Mouse (Mus musculus) midbrain, embryonic 11.5 days (tissue): ENCODE results near the gene Map3k3. TPM values are rescaled to one million over a fixed set of nuclear protein-coding genes. Genes with fewer than 3 reads are reported as not detected.
"Not testable (repeated sequence)": the region's sequence is repeated elsewhere in the genome, so short reads cannot be mapped to it uniquely, and the experiment has no call there.

Experiments used
- ATAC-seq: fragments of 200-750 bp; cut with Nextera tagmentation; 2 replicates; pipeline ENCODE4 v1.8.0; 2017; ENCODE audit warnings: moderate TSS enrichment, moderate library complexity; ENCODE audit not compliant: low FRiP score
- DNase-seq: peaks from one replicate; pipeline ENCODE4 v3.0.0; 2015; ENCODE audit warnings: low spot score; ENCODE audit errors: missing footprints
- H3K27ac ChIP-seq: fragments of 300-500 bp; sonication (generic); 2 replicates; pipeline ENCODE4 v1.5.1; 2014; ENCODE audit warnings: low read depth, low read length
- H3K27me3 ChIP-seq: fragments of 300-500 bp; sonication (generic); 2 replicates; pipeline ENCODE4 v1.6.1; 2014; ENCODE audit warnings: mild to moderate bottlenecking, low read length, moderate library complexity, mixed read lengths; ENCODE audit not compliant: control insufficient read depth, insufficient read depth
- H3K36me3 ChIP-seq: fragments of 300-500 bp; sonication (generic); 2 replicates; pipeline ENCODE4 v1.6.1; 2014; ENCODE audit warnings: mild to moderate bottlenecking, low read length, moderate library complexity, mixed read lengths; ENCODE audit not compliant: control insufficient read depth, insufficient read depth
- H3K4me1 ChIP-seq: fragments of 300-500 bp; sonication (generic); 2 replicates; pipeline ENCODE4 v1.6.1; 2014; ENCODE audit warnings: low read length; ENCODE audit not compliant: control insufficient read depth, insufficient read depth
- H3K4me2 ChIP-seq: fragments of 300-500 bp; sonication (generic); 2 replicates; pipeline ENCODE4 v1.6.1; 2014; ENCODE audit warnings: mild to moderate bottlenecking, moderate library complexity
- H3K4me3 ChIP-seq: fragments of 300-500 bp; sonication (generic); 2 replicates; pipeline ENCODE4 v1.5.1; 2014; ENCODE audit warnings: low read depth, low read length
- H3K9ac ChIP-seq: fragments of 300-500 bp; sonication (generic); 2 replicates; pipeline ENCODE4 v1.6.1; 2014; ENCODE audit warnings: low read length
- H3K9me3 ChIP-seq: fragments of 300-500 bp; sonication (generic); 2 replicates; pipeline ENCODE4 v1.6.1; 2016; ENCODE audit warnings: low read length; ENCODE audit not compliant: control insufficient read depth
- WGBS: fragments of 180-500 bp; shearing (Covaris S2); extraction: QIAGEN DNeasy Blood & Tissue Kit; methylation state at CpG from one replicate; pipeline ENCODE4 v1.1.7; 2014; 5-methylcytosine and 5-hydroxymethylcytosine counted together
- polyA plus RNA-seq: library from polyadenylated mRNA; unstranded; fragments of >200 nt; fragmentation: Nextera tagmentation; extraction: Ambion mirVana; gene quantifications from 2 replicates; pipeline ENCODE4 v1.2.1, GENCODE M21; 2014

The Map3k3 gene
- polyA plus RNA-seq, 1 experiment from 2014 or later: 16.8 TPM

DNA sequence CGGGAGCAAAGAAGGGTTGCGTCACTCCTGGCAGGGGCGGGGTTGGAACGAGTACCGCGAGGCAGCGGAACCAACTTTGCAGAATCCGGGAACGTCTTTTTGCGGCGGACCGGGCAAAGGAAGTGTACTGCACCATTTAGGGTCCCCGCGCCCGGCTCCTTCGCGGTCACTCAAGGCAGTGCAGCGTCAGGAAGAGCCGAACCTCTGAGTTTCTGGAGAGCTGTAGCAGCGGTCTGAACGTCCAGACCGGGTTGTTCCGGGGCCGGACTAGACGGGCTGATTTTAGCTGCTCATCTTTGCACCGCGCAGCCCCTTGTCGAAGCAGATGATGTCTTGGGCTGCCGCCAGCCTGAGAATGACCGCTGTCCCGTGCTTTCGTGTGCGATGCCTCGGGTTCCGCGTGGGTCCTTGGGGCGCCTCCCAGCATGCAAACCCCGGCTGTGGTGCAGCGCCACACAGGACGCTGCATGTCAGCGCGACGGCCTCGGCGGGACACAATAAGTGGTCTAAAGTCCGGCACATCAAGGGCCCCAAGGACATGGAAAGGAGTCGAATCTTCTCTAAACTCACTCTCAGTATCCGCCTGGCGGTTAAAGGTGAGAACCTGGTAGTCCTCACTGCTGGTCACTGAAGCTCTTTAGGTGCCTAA, 18.4 kb upstream of the Map3k3 start, which contains the start of gene Taco1:
TSS of gene Taco1 (plus strand) at position 139 of the 649 bp plus-strand sequence.
- peak within 1 kb of the TSS; percentile 88 for H3K4me2 ChIP-seq
- under 1% methylated on average over 49 of the region's 49 CpGs for WGBS
- peak; percentile 98 for DNase-seq
- H3K9ac ChIP-seq: peak within 1 kb of the TSS; percentile 73
- H3K4me1 ChIP-seq: peaks cover 5% of the 10 kb centered on the region; the same call in 1 of the 2 replicates
- peak within 1 kb of the TSS; percentile 80 for H3K4me3 ChIP-seq
- peak within 1 kb of the TSS; percentile 41; the same call in 1 of the 2 replicates for H3K27ac ChIP-seq
- H3K9me3 ChIP-seq: no peaks in the 10 kb centered on the region
- H3K27me3 ChIP-seq: no peaks in the 10 kb centered on the region
- no peaks in the 10 kb centered on the region for H3K36me3 ChIP-seq
- ATAC-seq: peak; percentile 97

DNA sequence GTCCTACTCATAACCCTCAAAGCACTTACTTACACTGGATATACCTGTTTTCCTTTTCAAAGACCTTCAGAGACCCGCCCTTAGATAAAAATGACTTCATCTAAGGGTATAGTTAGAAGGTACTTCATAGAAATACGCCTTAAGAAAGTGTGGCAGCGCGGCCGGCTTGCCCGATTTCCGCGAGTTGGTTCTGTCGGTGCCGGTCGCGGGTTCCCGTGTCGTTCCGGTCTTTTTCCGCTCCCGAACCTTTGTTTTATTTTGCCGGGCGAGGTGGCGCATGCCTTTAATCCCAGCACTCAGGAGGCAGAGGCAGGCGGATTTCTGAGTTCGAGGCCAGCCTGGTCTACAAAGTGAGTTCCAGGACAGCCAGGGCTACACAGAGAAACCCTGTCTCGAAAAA, 17.8 kb upstream of the Map3k3 start:
- Histone ChIP-seq H3K9ac (peak overlapping the region; percentile 73), H3K4me2 (peak overlapping the region; percentile 88), H3K4me3 (peak overlapping the region; percentile 80)
- H3K9me3 ChIP-seq, H3K4me1 ChIP-seq, H3K36me3 ChIP-seq, H3K27ac ChIP-seq, ATAC-seq, H3K27me3 ChIP-seq: not testable (repeated sequence)
- DNase-seq: peak; percentile 96
- WGBS: 21% methylated on average over 23 of the region's 23 CpGs

DNA sequence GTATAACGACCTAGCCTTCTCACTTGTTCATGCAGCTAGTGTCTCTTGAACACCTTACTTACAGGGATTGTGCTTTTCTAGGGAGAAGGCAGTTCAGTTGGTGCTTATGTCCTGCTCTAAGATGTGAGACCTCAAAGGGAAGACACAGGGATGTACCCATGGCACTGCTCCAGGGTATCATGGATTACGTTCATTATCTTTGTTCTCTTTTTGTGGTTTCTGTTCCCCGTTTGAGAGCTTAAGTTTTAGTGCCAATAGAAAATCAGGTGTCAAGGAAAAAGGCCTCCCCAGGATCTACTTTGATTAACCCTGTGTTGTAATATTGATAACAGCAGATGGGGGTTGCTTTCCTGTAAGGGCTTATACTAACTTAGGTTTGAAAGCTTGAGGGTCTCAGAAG, 10.6 kb upstream of the Map3k3 start:
- no peak overlapping the region for H3K4me2 ChIP-seq
- H3K9me3 ChIP-seq: no peaks in the 10 kb centered on the region
- no peaks in the 10 kb centered on the region for H3K27me3 ChIP-seq
- no peak overlapping the region for H3K27ac ChIP-seq
- ATAC-seq: no peak
- no peaks in the 10 kb centered on the region for H3K4me1 ChIP-seq
- no peaks in the 10 kb centered on the region for H3K36me3 ChIP-seq
- WGBS: 91% methylated on average over 3 of the region's 3 CpGs
- no peak overlapping the region for H3K4me3 ChIP-seq
- H3K9ac ChIP-seq: no peak overlapping the region
- no peak for DNase-seq

DNA sequence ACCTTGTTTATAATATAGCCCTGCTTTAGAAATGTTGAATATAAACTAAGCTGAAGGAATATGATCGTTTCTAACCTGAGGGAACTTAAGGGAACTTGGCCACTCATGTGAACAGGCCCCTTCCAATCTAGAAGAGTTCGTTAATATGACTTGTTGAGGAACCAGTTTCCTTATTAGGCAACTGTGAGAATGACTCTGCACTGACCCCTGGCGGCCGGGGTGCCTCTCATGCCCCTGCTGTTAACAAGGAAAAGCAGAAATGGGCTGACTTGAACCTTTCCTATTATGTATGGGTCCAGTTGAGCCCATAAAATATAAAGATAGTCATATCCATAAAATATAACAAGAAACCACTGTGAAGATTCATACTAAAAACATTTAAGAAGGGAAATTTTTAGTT, 8.1 kb upstream of the Map3k3 start:
- ATAC-seq (no peak), DNase-seq (peak; percentile 94)
- Histone ChIP-seq H3K27ac (no peak overlapping the region), H3K27me3 (no peaks in the 10 kb centered on the region), H3K36me3 (no peaks in the 10 kb centered on the region), H3K9me3 (no peaks in the 10 kb centered on the region), H3K4me3 (no peak overlapping the region), H3K4me2 (no peak overlapping the region), H3K4me1 (no peaks in the 10 kb centered on the region), H3K9ac (no peak overlapping the region)
- 8% methylated on average over 4 of the region's 4 CpGs for WGBS

DNA sequence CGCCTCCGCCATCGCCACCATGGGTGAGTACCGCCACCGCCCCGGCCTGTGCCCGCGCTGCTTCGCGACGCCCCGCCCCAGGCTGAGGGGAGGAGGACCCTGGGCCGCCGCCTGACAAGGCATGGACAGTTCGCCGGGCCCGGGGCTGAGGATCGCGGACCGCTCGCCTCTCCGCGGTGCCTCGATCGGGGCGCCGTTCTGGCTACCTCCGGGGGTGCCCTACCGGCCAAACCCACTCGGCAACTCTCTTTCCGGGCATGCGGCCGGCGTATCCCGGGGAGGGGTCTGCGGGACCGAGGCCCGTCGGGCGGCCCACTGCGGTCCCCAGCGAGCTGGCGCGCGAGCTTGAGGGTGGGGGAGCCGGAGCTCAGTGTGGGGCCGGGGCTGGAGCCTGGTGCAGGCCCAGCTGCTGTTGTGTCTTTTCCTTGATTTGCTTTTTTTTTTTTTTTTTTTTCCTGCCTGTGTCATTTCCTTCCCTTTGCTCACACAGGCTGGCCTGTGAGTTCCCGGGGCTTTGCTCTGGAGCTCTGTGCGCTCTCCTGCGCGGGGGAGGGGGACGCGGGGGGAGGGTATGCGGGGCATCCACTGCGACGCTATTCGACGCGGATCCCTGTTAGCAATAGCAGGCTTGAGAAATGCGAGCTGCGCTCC, 623 bp downstream of the Map3k3 start:
- Histone ChIP-seq H3K9ac (peak overlapping the region; percentile 89), H3K4me3 (peak overlapping the region; percentile 67), H3K4me1 (peaks cover 4% of the 10 kb centered on the region), H3K4me2 (peak overlapping the region; percentile 54), H3K27me3 (no peaks in the 10 kb centered on the region), H3K36me3 (no peaks in the 10 kb centered on the region), H3K9me3 (no peaks in the 10 kb centered on the region), H3K27ac (peak overlapping the region; percentile 95)
- under 1% methylated on average over 61 of the region's 61 CpGs for WGBS
- ATAC-seq (peak; percentile 67), DNase-seq (peak; percentile 96)

DNA sequence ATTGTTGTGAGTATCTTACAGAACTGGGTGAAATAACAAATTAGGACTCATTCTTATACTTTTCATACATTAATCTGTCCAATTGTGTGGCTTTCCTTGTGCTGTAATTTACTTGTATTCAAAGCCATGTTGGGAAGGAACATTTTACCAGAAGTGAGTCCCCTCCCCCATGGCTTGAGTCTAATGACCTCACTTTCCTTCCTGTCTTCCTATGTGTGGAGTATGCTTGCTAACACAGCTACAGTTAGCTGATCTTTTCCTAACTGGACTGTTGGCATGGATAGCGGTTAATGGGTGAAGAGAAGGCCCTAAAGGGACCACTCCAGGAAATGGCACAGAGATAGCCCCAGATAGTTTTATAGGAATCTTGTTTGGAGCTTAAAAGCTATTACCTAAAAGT, 13.8 kb downstream of the Map3k3 start:
- WGBS: 98% methylated on average over 1 of the region's 1 CpGs
- ATAC-seq: no peak
- DNase-seq: no peak

DNA sequence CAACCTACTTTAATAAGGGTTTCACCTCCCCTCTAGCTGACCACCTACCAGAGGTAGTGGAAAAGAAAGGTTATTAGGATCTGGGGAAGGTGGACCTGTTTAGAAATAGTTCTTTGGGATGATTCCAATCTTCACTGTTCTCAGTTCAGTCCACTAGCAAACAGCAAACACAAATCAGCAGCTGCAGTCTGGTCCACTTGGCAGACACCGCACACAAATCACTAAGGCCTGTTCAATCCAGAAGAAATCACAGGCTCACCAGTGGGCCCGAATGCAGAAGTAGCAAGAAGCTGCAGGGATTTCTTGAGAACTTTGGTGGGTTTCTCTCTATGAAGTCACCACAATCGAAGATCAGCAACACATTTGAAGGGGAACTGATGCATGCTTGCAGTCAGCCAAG, 18.5 kb downstream of the Map3k3 start:
- H3K36me3 ChIP-seq: no peaks in the 10 kb centered on the region; the same call in 1 of the 2 replicates
- no peak for DNase-seq
- no peak overlapping the region for H3K27ac ChIP-seq
- no peak overlapping the region for H3K4me2 ChIP-seq
- 91% methylated on average over 3 of the region's 3 CpGs for WGBS
- no peak overlapping the region for H3K9ac ChIP-seq
- no peaks in the 10 kb centered on the region for H3K27me3 ChIP-seq
- no peaks in the 10 kb centered on the region for H3K4me1 ChIP-seq
- no peak for ATAC-seq
- no peak overlapping the region for H3K4me3 ChIP-seq
- H3K9me3 ChIP-seq: no peaks in the 10 kb centered on the region

More for the DNA sequence above, 13.8 kb downstream of the Map3k3 start:
- no peak overlapping the region for H3K9ac ChIP-seq
- H3K4me2 ChIP-seq: no peak overlapping the region
- H3K4me1 ChIP-seq: no peaks in the 10 kb centered on the region
- H3K36me3 ChIP-seq: no peaks in the 10 kb centered on the region
- no peak overlapping the region for H3K27ac ChIP-seq
- H3K9me3 ChIP-seq: no peaks in the 10 kb centered on the region
- H3K4me3 ChIP-seq: no peak overlapping the region
- no peaks in the 10 kb centered on the region for H3K27me3 ChIP-seq

DNA sequence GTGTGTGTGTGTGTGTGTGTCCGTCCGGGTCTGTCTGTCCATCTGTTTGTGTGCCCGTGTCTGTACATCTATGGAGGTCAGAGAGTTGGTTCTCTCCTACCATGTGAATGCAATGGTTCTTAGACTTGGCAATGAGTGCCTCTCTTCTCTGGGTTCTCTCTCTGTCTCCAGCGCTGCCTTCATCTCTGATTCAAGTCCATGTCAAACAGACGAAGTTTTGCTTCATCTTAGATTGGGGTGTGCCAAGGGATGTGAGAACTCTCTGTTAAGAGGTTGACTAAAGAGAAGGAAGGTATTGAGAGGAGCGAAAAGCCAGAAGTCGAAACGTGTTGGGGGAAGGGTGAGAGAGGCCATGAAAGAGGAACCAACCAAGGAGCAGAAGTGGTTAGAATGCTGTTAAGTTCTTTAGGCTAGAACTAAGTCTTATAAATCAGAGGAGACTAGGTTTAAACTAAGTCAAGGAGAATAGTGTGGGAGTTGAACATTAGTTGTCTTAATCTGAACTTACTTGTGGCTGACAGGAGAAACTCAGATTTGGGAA, 21.7 kb downstream of the Map3k3 start:
- no peaks in the 10 kb centered on the region for H3K4me1 ChIP-seq
- no peak overlapping the region for H3K9ac ChIP-seq
- no peaks in the 10 kb centered on the region for H3K27me3 ChIP-seq
- ATAC-seq: no peak
- H3K36me3 ChIP-seq: no peaks in the 10 kb centered on the region; the same call in 1 of the 2 replicates
- H3K4me2 ChIP-seq: no peak overlapping the region
- no peak for DNase-seq
- no peak overlapping the region for H3K4me3 ChIP-seq
- H3K9me3 ChIP-seq: no peaks in the 10 kb centered on the region
- H3K27ac ChIP-seq: no peak overlapping the region
- 81% methylated on average over 8 of the region's 8 CpGs for WGBS

DNA sequence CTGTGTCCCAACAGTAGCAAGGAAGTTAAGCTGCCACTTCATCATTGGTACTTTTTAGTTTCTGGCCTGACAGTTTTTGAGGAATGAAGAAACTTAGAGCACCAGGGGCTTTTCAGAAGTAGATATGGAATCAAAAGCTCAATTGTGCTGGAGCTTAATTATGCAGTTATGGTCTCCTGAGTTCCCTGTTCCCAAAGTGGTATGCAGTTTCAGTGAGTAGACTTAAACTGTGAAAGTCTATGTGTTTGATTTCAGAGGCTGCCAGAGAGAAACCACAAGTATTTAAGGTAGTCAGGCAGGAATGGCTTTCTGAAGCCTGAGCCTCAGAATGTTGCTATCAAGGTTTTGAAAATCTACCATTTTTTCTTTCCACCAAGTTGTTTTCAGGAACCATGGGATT, 27.3 kb downstream of the Map3k3 start:
- peaks cover 2% of the 10 kb centered on the region; the same call in 1 of the 2 replicates for H3K36me3 ChIP-seq
- no peaks in the 10 kb centered on the region for H3K4me1 ChIP-seq
- DNase-seq: no peak
- no peaks in the 10 kb centered on the region for H3K27me3 ChIP-seq
- H3K9ac ChIP-seq: no peak overlapping the region
- ATAC-seq: no peak
- H3K4me2 ChIP-seq: no peak overlapping the region
- no peaks in the 10 kb centered on the region for H3K9me3 ChIP-seq
- H3K4me3 ChIP-seq: no peak overlapping the region
- H3K27ac ChIP-seq: no peak overlapping the region
